Mouse (Mus musculus) brain, embryonic 14.5 days (tissue): ENCODE measurements around the gene Tgfbr2.

ENCODE experiments used
- CTCF ChIP-seq: fragments of 200-500 bp; IDR thresholded peaks from 2 replicates; pipeline ENCODE4 v1.5.1; 2012; ENCODE audit warnings: inconsistent platforms, mild to moderate bottlenecking, moderate library complexity, borderline replicate concordance; ENCODE audit not compliant: insufficient read depth, insufficient read length; ENCODE audit errors: extremely low read depth
- POLR2A ChIP-seq: fragments of 200-500 bp; IDR thresholded peaks from 2 replicates; pipeline ENCODE4 v1.6.1; 2012; ENCODE audit warnings: mild to moderate bottlenecking, inconsistent platforms, borderline replicate concordance; ENCODE audit not compliant: poor library complexity, insufficient read depth, insufficient read length, severe bottlenecking; ENCODE audit errors: extremely low read depth

DNA sequence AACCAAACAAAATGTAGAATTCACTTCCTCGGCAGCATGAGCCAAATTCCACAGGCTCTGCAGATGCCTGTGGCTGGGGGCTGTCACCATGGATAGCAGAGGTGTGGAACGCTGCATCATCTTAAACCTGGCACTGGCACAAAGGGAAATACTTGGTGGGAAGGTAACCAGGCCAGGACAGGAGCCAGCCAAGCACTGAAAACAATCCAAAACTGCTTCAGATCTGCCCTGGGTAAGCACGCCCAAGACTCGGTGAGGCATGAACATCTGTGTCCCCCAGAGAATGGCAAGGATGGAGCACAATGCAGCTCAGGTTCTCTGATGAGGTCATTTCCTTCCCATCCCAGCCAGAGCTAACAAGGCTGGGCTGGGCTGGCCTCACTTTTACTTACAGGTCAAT is 43.6 kb upstream of the Tgfbr2 start:
- no peak for TF ChIP-seq CTCF
- TF ChIP-seq POLR2A, result no peak
